Mouse (Mus musculus): ENCODE results near the gene Ccnq.
"Not testable (repeated sequence)": the region's sequence is repeated elsewhere in the genome, so short reads cannot be mapped to it uniquely, and the experiment has no call there.

The Ccnq gene

GRCm38 (mm10) chr11:78761086-78761485 is 9.6 kb upstream of the Ccnq start:
- DNase-seq = no peak

- no peak for DNase-seq
Observed at GRCm38 (mm10) chr11:78755299-78755698, 3.8 kb upstream of the Ccnq start.

GRCm38 (mm10) chr11:78754177-78754576 is 2.6 kb upstream of the Ccnq start:
- not testable (repeated sequence) for DNase-seq

GRCm38 (mm10) chr11:78753183-78753582 is 1.7 kb upstream of the Ccnq start:
- DNase-seq = no peak

- no peak for DNase-seq
Observed at GRCm38 (mm10) chr11:78751843-78752203, 294 bp upstream of the Ccnq start.

GRCm38 (mm10) chr11:78746264-78746663 is 5.3 kb downstream of the Ccnq start:
- no peak for DNase-seq

GRCm38 (mm10) chr11:78745475-78745874 is 6.1 kb downstream of the Ccnq start:
- DNase-seq = no peak

GRCm38 (mm10) chr11:78742461-78742860 is 9.1 kb downstream of the Ccnq start:
- DNase-seq = no peak

- DNase-seq = no peak
Observed at GRCm38 (mm10) chr11:78741958-78742357, 9.6 kb downstream of the Ccnq start.

- no peak for DNase-seq
Observed at GRCm38 (mm10) chr11:78739361-78739760, 12.2 kb downstream of the Ccnq start.

GRCm38 (mm10) chr11:78736877-78737408 is 14.6 kb downstream of the Ccnq start:
- no peak for DNase-seq

- DNase-seq = no peak
Observed at GRCm38 (mm10) chr11:78735168-78735567, 16.4 kb downstream of the Ccnq start.

- DNase-seq = no peak
Observed at GRCm38 (mm10) chr11:78732619-78733018, 18.9 kb downstream of the Ccnq start.

GRCm38 (mm10) chr11:78730902-78731301 is 20.6 kb downstream of the Ccnq start:
- no peak for DNase-seq

GRCm38 (mm10) chr11:78728041-78728440 is 23.5 kb downstream of the Ccnq start:
- DNase-seq = no peak

GRCm38 (mm10) chr11:78726366-78726765 is 25.2 kb downstream of the Ccnq start:
- no peak for DNase-seq

- DNase-seq = no peak
Observed at GRCm38 (mm10) chr11:78724792-78725191, 26.7 kb downstream of the Ccnq start.

- no peak for DNase-seq
Observed at GRCm38 (mm10) chr11:78721419-78721818, 30.1 kb downstream of the Ccnq start.

- DNase-seq = no peak
Observed at GRCm38 (mm10) chr11:78717655-78718054, 33.9 kb downstream of the Ccnq start.

- no peak for DNase-seq
Observed at GRCm38 (mm10) chr11:78708642-78709041, 42.9 kb downstream of the Ccnq start.

GRCm38 (mm10) chr11:78706026-78706425 is 45.5 kb downstream of the Ccnq start:
- DNase-seq = no peak

- DNase-seq = no peak
Observed at GRCm38 (mm10) chr11:78703085-78703484, 48.4 kb downstream of the Ccnq start.

GRCm38 (mm10) chr11:78702319-78702718 is 49.2 kb downstream of the Ccnq start:
- no peak for DNase-seq

All from cerebellum, adult 8-10 months (tissue).